Mouse (Mus musculus) cerebellum, postnatal 36 days (tissue): Measurements from ENCODE around the gene Itm2c.

Experiments
- DNase-seq, 2 experiments: peaks; one replicate each; pipeline ENCODE4 v3.0.0; 2021 to 2022; ENCODE audit warnings: mixed read lengths in 2 of 2

Itm2c gene

GRCm38 (mm10) chr1:85935148-85935852, 41.2 kb downstream of the Itm2c start:
- peak; percentile 44 to 64 for DNase-seq

GRCm38 (mm10) chr1:85936265-85936664, 42.2 kb downstream of the Itm2c start:
- peak in 1 of 2 experiments; percentile 12 for DNase-seq

- no peak for DNase-seq
Observed at GRCm38 (mm10) chr1:85937323-85937722, 43.2 kb downstream of the Itm2c start.

GRCm38 (mm10) chr1:85942318-85942717, 48.2 kb downstream of the Itm2c start:
- DNase-seq: no peak

- DNase-seq: no peak
Observed at GRCm38 (mm10) chr1:85949085-85949684, 55.1 kb downstream of the Itm2c start.

- DNase-seq: no peak
Observed at GRCm38 (mm10) chr1:85955150-85955549, 61.1 kb downstream of the Itm2c start.

GRCm38 (mm10) chr1:85957290-85957689, 63.2 kb downstream of the Itm2c start:
- DNase-seq: no peak

- no peak for DNase-seq
Observed at GRCm38 (mm10) chr1:85957942-85958619, 64.0 kb downstream of the Itm2c start.
